Mouse (Mus musculus) midbrain, embryonic 14.5 days (tissue): Measurements from ENCODE around the gene Rbms3. TPM values are rescaled to one million over a fixed set of nuclear protein-coding genes. Genes with fewer than 3 reads are reported as not detected.

Experiments used
- ATAC-seq: fragments of 200-750 bp; cut with Nextera tagmentation; 2 replicates; pipeline ENCODE4 v1.8.0; 2017; ENCODE audit warnings: moderate number of reproducible peaks, moderate library complexity; ENCODE audit not compliant: low FRiP score, low TSS enrichment
- DNase-seq: peaks from one replicate; pipeline ENCODE4 v3.0.0-alpha.2; 2015
- H3K27ac ChIP-seq: fragments of 300-500 bp; sonication (generic); replicated peaks from 2 replicates; pipeline ENCODE4 v1.5.1; 2014; ENCODE audit warnings: mild to moderate bottlenecking, low read depth, low read length, moderate library complexity
- H3K27me3 ChIP-seq: fragments of 300-500 bp; sonication (generic); 2 replicates; pipeline ENCODE4 v1.6.1; 2014; ENCODE audit warnings: low read length, control low read depth, mixed read lengths; ENCODE audit not compliant: control insufficient read depth, insufficient read depth
- H3K36me3 ChIP-seq: fragments of 300-500 bp; sonication (generic); 2 replicates; pipeline ENCODE4 v1.6.1; 2014; ENCODE audit warnings: low read length, control low read depth; ENCODE audit not compliant: control insufficient read depth, insufficient read depth
- H3K4me1 ChIP-seq: fragments of 300-500 bp; sonication (generic); 2 replicates; pipeline ENCODE4 v1.6.1; 2014; ENCODE audit warnings: mild to moderate bottlenecking, antibody characterized with exemption, low read length, control low read depth; ENCODE audit not compliant: control insufficient read depth, insufficient read depth
- H3K4me2 ChIP-seq: fragments of 300-500 bp; sonication (generic); 2 replicates; pipeline ENCODE4 v1.6.1; 2014; ENCODE audit warnings: mild to moderate bottlenecking, low read length, moderate library complexity
- H3K4me3 ChIP-seq: fragments of 300-500 bp; sonication (generic); replicated peaks from 2 replicates; pipeline ENCODE4 v1.5.1; 2014; ENCODE audit warnings: low read depth, low read length
- H3K9ac ChIP-seq: fragments of 300-500 bp; sonication (generic); replicated peaks from 2 replicates; pipeline ENCODE4 v1.6.1; 2014; ENCODE audit warnings: mild to moderate bottlenecking, low read length, moderate library complexity
- H3K9me3 ChIP-seq: fragments of 300-500 bp; sonication (generic); 2 replicates; pipeline ENCODE4 v1.6.1; 2016; ENCODE audit warnings: low read length, control low read depth, mixed read lengths; ENCODE audit not compliant: control insufficient read depth
- WGBS: fragments of 180-500 bp; shearing (Covaris S2); extraction: QIAGEN DNeasy Blood & Tissue Kit; methylation state at CpG from one replicate; pipeline ENCODE4 v1.1.7; 2014; 5-methylcytosine and 5-hydroxymethylcytosine counted together
- polyA plus RNA-seq: library from polyadenylated mRNA; unstranded; fragments of >200 nt; fragmentation: Nextera tagmentation; extraction: Ambion mirVana; gene quantifications from 2 replicates; pipeline ENCODE4 v1.2.1, GENCODE M21; 2014

Gene Rbms3
- polyA plus RNA-seq, 1 experiment from 2014 or later: 58.4 TPM

GRCm38 (mm10) chr9:116923151-116923550 is 706.6 kb downstream of the Rbms3 start:
- WGBS: 94% methylated on average over 8 of the region's 8 CpGs
- Histone ChIP-seq H3K4me3 (no peak overlapping the region), H3K27me3 (peaks cover 5% of the 10 kb centered on the region; the same call in 1 of the 2 replicates), H3K9ac (no peak overlapping the region), H3K27ac (no peak overlapping the region), H3K9me3 (no peaks in the 10 kb centered on the region), H3K36me3 (no peaks in the 10 kb centered on the region), H3K4me2 (no peak overlapping the region), H3K4me1 (peaks cover 4% of the 10 kb centered on the region; the same call in 1 of the 2 replicates)
- no peak for ATAC-seq
- DNase-seq: no peak

- DNase-seq: no peak
- H3K27ac ChIP-seq: no peak overlapping the region
- H3K4me2 ChIP-seq: no peak overlapping the region
- H3K9me3 ChIP-seq: no peaks in the 10 kb centered on the region
- H3K27me3 ChIP-seq: peaks cover 5% of the 10 kb centered on the region; the same call in 1 of the 2 replicates
- 84% methylated on average over 3 of the region's 3 CpGs for WGBS
- H3K4me3 ChIP-seq: no peak overlapping the region
- no peak overlapping the region for H3K9ac ChIP-seq
- ATAC-seq: no peak
- peaks cover 4% of the 10 kb centered on the region; the same call in 1 of the 2 replicates for H3K4me1 ChIP-seq
- no peaks in the 10 kb centered on the region for H3K36me3 ChIP-seq
Observed at GRCm38 (mm10) chr9:116922561-116922960, 707.2 kb downstream of the Rbms3 start.

- H3K9me3 ChIP-seq: no peaks in the 10 kb centered on the region
- H3K4me1 ChIP-seq: peaks cover 4% of the 10 kb centered on the region; the same call in 1 of the 2 replicates
- no peak overlapping the region for H3K27ac ChIP-seq
- ATAC-seq (no peak; the same call in 1 of the 2 replicates), DNase-seq (peak; percentile 68)
- no peaks in the 10 kb centered on the region for H3K36me3 ChIP-seq
- H3K9ac ChIP-seq: no peak overlapping the region
- 12% methylated on average over 12 of the region's 12 CpGs for WGBS
- no peak overlapping the region for H3K4me3 ChIP-seq
- H3K27me3 ChIP-seq: peaks cover 5% of the 10 kb centered on the region; the same call in 1 of the 2 replicates
- no peak overlapping the region for H3K4me2 ChIP-seq
Observed at GRCm38 (mm10) chr9:116919441-116920019, 710.2 kb downstream of the Rbms3 start.

GRCm38 (mm10) chr9:116912493-116912847 is 717.2 kb downstream of the Rbms3 start:
- WGBS: 25% methylated on average over 3 of the region's 3 CpGs
- Histone ChIP-seq H3K27me3 (no peaks in the 10 kb centered on the region), H3K27ac (no peak overlapping the region), H3K9ac (no peak overlapping the region), H3K36me3 (no peaks in the 10 kb centered on the region), H3K4me3 (no peak overlapping the region), H3K4me1 (no peaks in the 10 kb centered on the region; the same call in 1 of the 2 replicates), H3K4me2 (no peak overlapping the region), H3K9me3 (no peaks in the 10 kb centered on the region)
- DNase-seq: no peak
- no peak for ATAC-seq

- no peaks in the 10 kb centered on the region; the same call in 1 of the 2 replicates for H3K4me1 ChIP-seq
- no peak overlapping the region for H3K9ac ChIP-seq
- no peak overlapping the region for H3K27ac ChIP-seq
- DNase-seq: peak; percentile 43
- ATAC-seq: no peak
- no peaks in the 10 kb centered on the region for H3K9me3 ChIP-seq
- no peak overlapping the region for H3K4me3 ChIP-seq
- no peak overlapping the region for H3K4me2 ChIP-seq
- no peaks in the 10 kb centered on the region for H3K27me3 ChIP-seq
- no peaks in the 10 kb centered on the region for H3K36me3 ChIP-seq
- 25% methylated on average over 2 of the region's 2 CpGs for WGBS
Observed at GRCm38 (mm10) chr9:116911781-116912492, 717.8 kb downstream of the Rbms3 start.

GRCm38 (mm10) chr9:116909511-116909910 is 720.2 kb downstream of the Rbms3 start:
- H3K9ac ChIP-seq: no peak overlapping the region
- WGBS: 75% methylated on average over 4 of the region's 4 CpGs
- H3K27ac ChIP-seq: no peak overlapping the region
- H3K36me3 ChIP-seq: no peaks in the 10 kb centered on the region
- no peaks in the 10 kb centered on the region for H3K9me3 ChIP-seq
- no peaks in the 10 kb centered on the region for H3K27me3 ChIP-seq
- no peak overlapping the region for H3K4me2 ChIP-seq
- H3K4me3 ChIP-seq: no peak overlapping the region
- DNase-seq: no peak
- no peak for ATAC-seq
- no peaks in the 10 kb centered on the region; the same call in 1 of the 2 replicates for H3K4me1 ChIP-seq

- Histone ChIP-seq H3K4me3 (no peak overlapping the region), H3K27ac (no peak overlapping the region)
- ATAC-seq: no peak
Observed at GRCm38 (mm10) chr9:116906955-116907354, 722.8 kb downstream of the Rbms3 start.

GRCm38 (mm10) chr9:116905646-116906045 is 724.1 kb downstream of the Rbms3 start:
- Histone ChIP-seq H3K27me3 (no peaks in the 10 kb centered on the region), H3K4me3 (no peak overlapping the region), H3K4me2 (no peak overlapping the region), H3K9me3 (no peaks in the 10 kb centered on the region), H3K27ac (no peak overlapping the region), H3K9ac (no peak overlapping the region), H3K4me1 (no peaks in the 10 kb centered on the region), H3K36me3 (no peaks in the 10 kb centered on the region)
- WGBS: 32% methylated on average over 2 of the region's 2 CpGs
- DNase-seq (peak; percentile 56), ATAC-seq (no peak; the same call in 1 of the 2 replicates)

More at GRCm38 (mm10) chr9:116906955-116907354, 722.8 kb downstream of the Rbms3 start:
- no peak overlapping the region for H3K4me2 ChIP-seq
- no peaks in the 10 kb centered on the region for H3K4me1 ChIP-seq
- WGBS: 73% methylated on average over 4 of the region's 4 CpGs
- no peak overlapping the region for H3K9ac ChIP-seq
- no peaks in the 10 kb centered on the region for H3K9me3 ChIP-seq
- no peaks in the 10 kb centered on the region for H3K36me3 ChIP-seq
- DNase-seq: no peak
- no peaks in the 10 kb centered on the region for H3K27me3 ChIP-seq
